Mouse (Mus musculus) heart, postnatal 10 days (tissue): Measurements from ENCODE around the gene Rasl10b. TPM values are rescaled to one million over a fixed set of nuclear protein-coding genes. Genes with fewer than 3 reads are reported as not detected.

ENCODE experiments used
- DNase-seq, 2 experiments: peaks; one replicate each; pipeline ENCODE4 v3.0.0; 2021
- intact Hi-C: fragments of 180-260 bp; cut with DNase I; formaldehyde crosslinking; loops from one replicate; pipeline ENCODE4 v1.15.1; 2025
- total RNA-seq, 2 experiments: library from RNA; stranded (reverse); gene quantifications; 2 replicates each; pipeline ENCODE4 v1.2.3; 2021

Rasl10b gene
- total RNA-seq, 2 experiments from 2014 or later = 25.7 to 25.9 TPM

DNA sequence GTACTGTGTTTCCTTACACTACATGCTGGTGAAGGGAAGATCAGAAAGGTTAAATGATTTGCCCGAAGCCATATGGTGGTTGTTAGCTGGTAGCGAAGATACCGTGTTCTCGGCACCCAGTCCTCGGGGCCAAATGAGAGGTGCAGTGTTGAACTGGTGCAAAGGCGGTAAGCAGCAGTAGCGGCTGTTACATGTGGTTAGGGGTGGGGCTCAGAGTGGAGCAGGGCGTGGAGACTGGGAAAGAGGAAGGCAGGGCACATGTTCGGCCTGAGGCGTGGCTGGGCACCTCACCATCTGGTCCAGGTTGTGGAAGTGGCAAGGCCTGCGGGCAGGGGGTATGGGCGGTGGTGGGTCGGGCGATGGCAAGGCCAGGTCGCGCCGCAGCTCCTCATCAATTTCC is 18.0 kb downstream of the Rasl10b start:
- intact Hi-C loops = no loop called here
- no peak for DNase-seq

DNA sequence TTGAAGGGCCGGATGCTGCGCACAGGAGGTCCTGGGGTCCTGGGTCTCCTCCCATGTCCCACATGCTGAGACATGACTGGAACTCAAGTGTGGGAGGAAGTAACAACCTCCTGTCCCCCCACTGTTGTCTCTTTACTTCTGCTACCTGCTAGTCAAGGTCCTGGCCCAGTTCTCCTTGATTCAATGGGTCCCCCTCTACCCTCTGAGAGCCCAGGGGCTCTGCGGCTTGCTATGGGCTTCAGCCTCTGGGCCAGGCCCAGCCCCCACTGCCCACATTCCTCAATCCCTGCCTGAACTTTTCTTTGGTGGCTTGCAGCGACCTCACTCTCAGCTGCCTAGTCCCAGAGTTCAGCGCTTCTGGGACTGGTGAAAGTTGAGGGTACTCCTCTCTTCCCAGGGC is 20.4 kb downstream of the Rasl10b start, which contains the start of gene Gas2l2:
Gene Gas2l2, minus strand, starts transcription at position 101 of the 400 bp plus-strand sequence.
- intact Hi-C loops = no loop called here
- no peak for DNase-seq

DNA sequence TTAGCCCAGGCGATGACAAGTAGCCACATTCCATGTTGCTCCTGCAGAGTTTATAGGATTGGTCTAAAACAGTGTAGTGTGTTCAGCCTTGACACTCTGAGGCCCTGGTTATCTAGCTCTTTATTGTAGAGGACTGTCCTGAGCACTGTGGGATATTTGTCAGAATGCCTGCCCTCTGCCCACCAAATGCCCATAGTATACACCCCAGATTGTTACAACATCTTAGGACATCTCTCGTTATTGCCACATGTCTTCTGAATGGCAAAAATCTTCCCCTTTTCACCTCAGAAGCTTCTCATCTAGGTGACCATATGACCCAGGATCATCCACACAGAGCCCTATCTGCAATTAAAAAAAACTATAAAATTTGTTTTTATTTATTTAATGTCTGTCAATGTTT is 23.6 kb downstream of the Rasl10b start:
- intact Hi-C loops = no loop called here
- no peak for DNase-seq

DNA sequence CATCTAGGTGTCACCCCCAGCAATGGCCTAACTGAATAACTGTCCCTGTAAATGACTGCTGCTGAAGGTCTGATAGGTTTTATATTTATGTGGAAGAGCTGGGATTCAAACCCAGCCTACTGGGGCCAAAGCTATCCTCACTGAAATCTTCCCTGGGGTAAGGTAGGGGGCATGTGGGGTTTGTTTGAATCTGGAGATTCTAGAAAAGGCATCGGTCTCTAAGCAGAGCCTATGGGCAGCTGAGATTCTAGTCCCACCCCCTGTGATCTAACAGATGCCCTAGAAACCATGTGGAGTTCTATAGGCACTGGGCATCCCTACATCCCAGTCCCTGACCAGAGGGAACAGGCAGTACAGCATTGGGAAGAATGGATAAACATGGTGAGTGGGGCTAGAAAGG is 28.4 kb downstream of the Rasl10b start, which contains the start of gene 1700020L24Rik:
Gene 1700020L24Rik, plus strand, starts transcription at position 301 of the 400 bp plus-strand sequence.
- intact Hi-C loops = no loop called here
- no peak for DNase-seq

DNA sequence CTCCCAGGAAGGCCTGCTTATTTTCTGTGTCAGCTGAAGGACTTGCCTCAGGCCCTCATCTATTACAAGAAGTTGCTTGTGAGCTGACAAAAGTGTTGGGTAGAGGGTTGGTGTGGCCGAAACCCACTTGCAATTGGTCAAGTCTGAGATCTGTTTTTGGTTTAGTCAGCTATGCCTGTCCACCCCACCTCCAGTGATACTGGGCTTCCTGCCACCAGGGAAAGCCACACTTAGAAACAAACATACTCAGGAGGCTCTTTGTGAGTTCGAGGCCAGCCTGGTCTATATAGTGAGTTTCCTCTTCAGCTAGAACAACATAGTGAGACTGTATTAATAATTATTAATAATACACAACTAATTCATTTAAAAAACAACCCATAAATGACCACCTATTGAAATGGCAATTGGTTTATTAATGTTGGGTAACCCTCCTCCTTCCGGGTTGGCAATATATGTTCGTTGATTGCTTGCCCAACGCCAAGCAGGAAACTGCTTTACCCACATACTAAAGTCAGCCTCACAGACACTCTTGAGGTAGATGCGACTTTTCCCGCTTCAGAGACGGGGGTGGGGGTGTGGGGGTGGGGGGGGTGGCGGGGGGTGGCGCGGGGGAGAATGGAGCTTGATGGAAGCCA is 30.6 kb downstream of the Rasl10b start:
- DNase-seq = no peak
- intact Hi-C loops = loop anchor here (2.0 kb wide), 1 partner anchor 299 kb away; no protein-coding TSS in a partner anchor

DNA sequence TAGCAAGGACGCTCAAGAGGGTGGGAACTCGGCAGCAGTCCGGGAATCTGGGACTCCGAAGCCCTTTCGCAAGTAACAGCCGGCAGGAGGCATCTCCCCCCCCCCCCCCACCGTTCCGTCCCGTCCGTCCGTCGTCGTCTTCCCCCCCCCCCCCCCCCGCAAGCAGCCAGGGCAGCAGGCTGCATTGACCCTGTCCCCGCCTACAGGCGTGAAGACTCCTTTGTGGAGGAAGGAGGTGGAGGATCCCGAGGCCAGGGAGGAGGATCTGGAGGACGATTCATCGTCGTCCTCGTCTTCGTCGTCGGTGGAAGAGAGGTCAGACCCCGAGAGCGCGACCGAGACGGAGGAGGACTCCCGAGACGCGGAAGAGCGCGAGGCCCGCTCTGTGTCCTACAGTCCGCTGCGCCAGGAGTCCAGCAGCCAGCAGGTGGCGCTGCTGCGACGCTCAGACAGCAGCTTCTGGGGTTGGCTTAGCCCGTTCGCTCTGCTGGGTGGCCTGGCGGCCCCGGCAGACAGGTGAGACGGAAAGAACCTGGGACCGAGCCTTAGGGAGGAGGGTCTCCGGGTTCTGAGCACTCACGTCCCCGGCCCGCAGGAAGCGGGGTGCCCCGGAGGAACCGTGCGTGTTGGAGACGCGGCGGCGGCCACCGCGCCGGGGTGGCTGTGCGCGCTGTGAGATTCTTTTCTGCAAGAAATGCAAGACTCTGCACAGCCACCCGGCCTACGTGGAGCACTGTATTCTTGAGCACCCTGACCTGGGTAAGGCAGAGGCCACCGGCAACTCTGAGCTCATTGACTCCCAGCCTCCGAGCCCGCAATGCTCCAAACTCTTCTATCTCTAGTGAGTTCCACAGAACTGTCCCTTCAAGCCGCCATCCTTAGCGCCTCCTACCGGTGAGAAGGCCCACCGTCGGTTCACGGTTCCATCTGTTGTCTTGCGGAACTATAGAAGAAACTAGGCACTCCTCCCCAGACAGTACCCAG is 31.4 kb downstream of the Rasl10b start:
- peak; percentile 90 to 91 for DNase-seq
- intact Hi-C loops = loop anchor here (2.0 kb wide), 1 partner anchor 298 kb away; no protein-coding TSS in a partner anchor

DNA sequence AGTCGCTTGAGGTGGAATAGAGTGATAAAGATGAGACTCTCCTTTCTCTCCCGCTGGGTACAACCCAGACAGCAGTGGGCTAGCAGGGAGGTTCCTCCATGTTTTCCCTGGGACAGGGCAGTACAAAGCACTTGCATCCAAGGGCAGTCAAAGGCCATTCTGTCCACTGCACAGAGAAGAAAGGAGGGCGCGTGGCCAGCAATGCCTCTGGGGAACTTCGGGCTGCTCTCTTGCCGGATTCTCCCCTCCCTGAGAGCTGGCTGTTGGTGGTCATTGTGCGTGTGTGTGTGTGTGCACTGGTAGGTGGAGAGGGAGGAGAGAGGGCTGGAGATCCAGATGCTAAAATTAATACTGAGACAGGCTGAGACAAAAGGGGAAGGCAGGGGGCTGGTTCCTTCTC is 32.3 kb downstream of the Rasl10b start:
- intact Hi-C loops = loop anchor here (2.0 kb wide), 1 partner anchor 298 kb away; no protein-coding TSS in a partner anchor
- DNase-seq = peak; percentile 77 to 82

DNA sequence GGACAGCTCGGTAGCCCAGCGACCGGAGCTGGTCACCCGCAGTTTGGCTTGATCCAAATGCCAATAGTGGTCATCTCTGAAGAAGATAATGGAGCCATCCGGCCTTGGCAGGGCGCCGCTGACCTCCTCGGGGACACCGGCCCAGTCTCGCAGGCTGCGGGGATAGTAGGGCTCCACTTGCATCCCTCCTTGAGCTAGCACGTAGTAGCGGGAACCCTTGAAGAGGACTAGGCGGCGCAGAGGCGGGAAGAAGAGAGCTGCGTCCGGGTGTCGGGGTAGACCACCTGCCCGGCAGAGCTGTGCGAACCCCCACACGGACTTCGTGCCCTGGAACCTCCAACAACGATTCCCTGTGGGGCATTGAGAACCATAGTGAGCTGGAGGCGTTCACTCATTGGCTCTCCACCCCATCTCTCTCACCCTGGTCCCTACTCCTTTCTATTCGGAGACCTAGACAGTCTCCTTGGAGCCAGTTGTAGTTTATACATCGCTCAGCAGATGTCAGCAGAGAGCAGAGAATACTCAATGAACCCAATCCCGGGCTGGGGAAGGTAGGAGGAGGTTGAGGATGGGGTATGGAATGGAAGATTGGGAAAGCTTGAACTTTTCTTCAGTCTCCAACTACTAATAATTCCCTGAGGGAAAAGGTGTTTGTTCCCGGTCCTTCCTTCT is 33.8 kb downstream of the Rasl10b start:
- intact Hi-C loops = loop anchor here (1.0 kb wide), 1 partner anchor 30 kb away; no protein-coding TSS in a partner anchor
- DNase-seq = peak; percentile 88 to 92

DNA sequence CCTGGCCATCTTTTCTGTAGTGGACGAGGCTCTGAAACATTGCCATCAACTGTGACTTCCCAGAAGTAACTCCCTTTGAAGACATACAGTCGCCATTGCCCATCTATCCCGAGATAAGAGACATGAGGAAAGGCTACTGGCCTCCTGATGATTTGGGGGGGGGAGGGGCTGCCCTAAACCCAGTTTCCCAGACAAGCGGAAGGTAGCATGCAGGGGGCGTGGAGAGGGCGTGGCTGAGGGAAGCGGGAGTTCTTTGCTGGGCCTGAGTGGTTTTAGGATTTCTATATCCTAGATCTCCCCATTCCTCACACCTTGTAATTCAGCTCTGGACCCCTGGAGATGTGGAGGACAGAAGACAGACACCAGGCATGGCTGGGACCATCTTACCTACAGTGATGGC is 34.9 kb downstream of the Rasl10b start:
- intact Hi-C loops = loop anchor here (1.0 kb wide), 1 partner anchor 28 kb away; no protein-coding TSS in a partner anchor
- no peak for DNase-seq

DNA sequence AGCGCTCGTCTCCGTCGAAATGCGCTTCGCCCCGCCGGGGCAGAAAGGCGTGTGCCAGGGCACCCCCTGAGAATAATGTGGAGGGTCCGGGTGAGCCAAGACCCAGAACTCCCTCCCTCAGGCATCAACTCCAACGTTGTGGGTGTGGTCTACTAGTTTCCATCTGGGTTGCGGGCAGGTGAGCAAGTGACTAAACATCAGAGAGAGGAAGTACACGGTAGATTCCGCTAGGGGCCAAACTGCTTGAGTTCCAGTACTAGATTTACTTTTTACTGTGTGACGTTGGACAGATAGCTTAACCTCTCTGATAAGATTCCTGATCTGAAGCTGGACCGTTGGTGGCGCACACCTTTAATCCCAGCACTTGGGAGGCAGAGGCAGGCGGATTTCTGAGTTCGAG is 36.1 kb downstream of the Rasl10b start:
- no peak for DNase-seq
- intact Hi-C loops = no loop called here

DNA sequence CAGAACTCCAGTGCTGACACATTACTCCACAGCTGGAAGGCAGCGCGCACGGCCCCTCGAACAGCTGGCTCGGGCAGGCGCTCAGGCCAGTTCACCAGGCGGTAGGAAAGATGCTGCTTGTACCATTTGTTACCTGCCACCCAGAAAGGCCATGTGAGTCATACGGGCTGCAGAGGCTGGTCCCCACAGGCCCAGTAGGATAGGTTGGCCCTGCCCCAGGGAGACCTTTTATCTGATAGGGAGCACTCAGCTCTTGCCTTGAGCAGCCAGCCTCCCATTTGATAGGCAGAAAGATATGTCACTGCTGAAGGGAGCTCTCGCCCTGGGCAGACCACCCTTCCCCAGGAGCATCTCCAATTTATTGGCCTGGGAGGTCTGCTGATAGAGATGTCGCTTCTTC is 38.7 kb downstream of the Rasl10b start:
- intact Hi-C loops = no loop called here
- DNase-seq = no peak

DNA sequence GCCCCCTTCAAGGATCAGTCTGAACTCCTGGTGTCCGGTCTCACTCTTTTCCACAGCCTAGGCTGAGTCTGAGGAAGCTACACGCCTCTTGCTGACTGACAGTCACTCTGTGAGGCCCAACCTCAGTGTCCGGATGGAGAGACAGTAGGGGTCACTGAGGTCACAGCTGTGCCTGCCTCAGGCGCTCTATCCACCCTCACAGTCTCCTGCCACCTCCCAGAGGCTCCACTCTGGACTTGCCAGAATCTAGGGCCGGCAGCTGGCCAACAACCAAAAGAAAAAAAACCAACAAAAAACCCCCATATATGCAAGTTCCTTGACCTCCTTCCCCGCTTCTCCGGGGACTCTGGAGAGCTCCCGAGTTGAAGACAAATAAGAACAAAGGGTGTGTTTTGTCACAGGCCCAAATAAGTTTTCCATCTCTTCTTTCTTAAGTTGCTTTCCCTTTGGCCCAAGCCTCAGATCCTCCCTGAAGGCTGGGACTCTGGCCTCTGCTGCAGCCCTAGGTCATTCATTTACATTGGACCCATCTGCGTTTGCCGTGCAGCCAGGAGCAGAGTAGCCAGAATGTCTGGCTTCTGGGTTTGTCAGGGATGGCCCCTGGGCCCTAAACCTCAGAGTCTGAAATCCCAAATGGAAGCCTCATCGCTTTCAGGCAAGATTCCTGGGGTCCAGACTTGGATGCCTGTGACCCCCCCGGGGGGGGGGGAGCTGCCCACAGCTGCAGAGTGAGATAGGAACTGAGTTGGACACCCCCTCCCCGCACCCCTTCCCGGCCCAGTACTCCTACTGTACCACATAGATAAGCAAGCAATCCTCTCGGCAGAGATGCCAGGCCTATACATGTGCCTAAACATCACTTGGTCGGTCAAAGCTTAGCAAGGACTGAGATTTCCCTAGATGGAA is 39.3 kb downstream of the Rasl10b start:
- intact Hi-C loops = no loop called here
- DNase-seq = peak; percentile 68 to 78

DNA sequence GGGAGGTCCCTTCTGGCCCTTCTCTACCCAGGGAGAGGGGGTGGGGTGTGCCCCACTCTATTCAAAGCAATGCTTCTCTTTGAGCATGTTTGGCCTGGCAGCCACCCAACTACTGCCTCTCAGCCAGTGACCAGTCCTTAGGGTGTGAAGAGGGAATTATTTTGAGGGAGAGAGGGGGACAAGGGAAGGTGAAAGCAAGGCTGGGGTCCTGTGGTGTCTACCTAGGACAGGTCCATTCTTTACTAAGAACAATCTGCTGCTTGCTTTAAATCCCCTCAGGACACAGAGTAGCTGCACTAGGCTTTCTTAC is 39.9 kb downstream of the Rasl10b start:
- DNase-seq = peak; percentile 62
- intact Hi-C loops = no loop called here

DNA sequence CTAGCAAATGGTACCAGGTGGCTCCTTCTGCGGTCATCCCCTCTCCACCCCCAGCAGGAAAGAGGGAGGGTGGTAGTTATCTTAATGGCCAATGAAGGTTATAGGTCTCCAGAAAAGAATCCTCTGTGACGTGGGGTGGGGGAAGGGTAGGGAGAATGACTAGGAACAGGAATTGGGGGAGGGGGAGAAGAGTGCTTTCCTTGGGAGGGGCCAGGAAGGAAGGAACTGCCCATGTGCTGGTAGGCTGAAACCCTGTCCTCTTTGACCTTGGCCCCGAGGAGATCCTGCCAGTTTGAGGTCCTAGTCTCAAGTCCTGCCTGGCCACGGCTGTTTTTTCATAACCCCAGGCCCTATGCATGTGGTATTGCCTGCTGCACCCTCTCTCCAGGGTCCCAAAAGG is 40.4 kb downstream of the Rasl10b start:
- intact Hi-C loops = no loop called here

DNA sequence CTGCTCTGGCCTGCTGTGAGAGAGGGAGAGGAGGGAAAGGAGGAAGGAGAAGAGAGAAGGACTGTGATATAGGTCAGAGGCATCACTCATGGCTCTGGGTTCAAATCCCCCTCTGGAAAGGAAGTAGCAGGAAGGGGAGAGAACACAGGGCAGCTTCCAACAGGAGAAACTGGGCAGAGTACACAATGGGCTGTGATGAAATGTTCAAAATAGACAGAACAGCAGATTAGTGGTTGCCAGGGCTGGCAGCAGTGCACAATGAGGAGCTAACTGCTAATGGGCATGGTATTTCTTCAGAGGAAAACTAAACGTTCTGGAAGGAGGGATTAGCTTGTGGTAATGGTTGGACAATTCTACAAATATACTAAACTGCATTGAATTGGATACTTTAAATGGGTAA is 41.6 kb downstream of the Rasl10b start:
- no peak for DNase-seq
- intact Hi-C loops = no loop called here

More for the DNA sequence above, 40.4 kb downstream of the Rasl10b start:
- DNase-seq = no peak

DNA sequence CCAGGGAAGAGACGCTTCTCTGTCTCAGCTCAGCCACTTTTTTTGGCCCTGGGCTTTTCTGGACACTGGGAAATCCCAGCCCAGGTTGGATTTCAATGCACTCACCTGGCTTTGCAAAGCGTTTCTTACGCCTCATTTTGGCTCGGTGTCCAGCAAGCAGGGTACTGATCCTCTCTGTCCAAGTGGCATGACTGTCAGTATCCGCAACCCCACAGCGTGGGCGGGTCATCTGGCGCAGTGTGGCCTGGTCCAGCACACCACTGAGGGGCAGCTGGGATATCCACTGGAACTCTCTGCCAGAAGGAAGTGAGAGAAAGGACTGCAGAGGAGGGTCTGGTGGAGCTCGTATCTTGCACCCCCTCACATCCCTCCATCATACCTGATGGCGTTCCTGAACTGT is 42.3 kb downstream of the Rasl10b start:
- intact Hi-C loops = no loop called here
- DNase-seq = no peak

DNA sequence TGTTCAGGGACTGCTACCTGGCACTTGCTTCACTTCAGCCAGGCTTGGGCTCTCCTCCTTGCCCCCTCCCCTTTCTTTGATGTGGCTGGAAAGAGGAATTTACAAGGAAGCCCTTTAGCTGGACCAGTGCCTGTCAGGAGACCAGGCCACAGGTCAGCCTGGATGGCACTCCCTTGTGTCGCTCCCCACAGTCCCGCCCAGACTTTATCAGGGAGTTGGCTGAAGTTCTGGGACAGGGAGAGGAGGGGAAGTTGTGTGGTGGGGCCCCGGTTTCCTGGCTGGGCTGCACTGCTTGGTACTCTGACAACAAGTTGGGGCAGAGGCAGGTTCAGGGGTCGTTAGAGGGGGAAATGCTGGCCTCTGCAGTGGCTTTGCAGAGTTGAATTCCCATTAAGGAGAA is 45.6 kb downstream of the Rasl10b start:
- intact Hi-C loops = no loop called here
- peak; percentile 53 to 63 for DNase-seq

DNA sequence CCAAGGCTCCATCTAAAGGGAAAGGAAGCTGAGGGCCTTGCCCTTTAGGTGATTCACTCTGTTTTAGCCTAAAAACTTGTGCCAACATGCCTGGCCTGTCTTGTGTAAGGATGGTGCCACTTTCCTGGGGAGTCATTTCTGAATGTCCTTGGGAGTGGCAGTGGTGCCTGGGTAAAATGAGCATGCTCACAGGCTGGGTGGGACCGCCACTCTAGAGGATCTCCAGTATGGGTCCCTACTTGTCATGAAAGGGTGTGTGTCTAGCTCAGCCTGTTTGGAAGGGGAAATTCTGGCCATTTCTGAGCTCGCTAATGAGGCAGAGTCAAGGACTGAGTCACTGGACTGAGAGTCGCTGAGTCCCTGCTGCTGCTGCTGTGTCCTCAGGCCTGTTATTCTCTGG is 46.7 kb downstream of the Rasl10b start:
- intact Hi-C loops = no loop called here
- no peak for DNase-seq

DNA sequence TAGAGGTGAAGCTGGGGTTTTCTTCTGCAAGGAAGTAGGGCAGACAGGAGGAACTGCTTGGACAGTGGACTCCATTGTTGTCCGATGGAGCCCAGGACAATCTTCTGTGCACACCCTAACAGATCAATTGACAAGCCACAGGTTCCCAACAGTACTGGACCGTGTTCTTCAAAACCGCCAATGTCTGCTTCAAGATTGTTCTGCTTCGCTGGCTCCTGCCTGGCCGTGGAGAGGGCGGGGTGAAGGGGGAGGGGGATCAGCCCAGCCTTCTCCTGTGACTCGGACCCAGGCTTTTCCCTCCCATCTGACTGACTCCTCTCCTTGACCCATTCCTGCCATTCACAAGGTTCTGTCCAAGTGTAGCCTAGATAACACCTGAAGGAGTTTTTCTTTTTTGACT is 48.3 kb downstream of the Rasl10b start:
- no peak for DNase-seq
- intact Hi-C loops = no loop called here
